Mouse (Mus musculus) olfactory bulb, adult 2 months (tissue): ENCODE results near the gene Zfp839.

Source experiments
- CTCF ChIP-seq: fragments of 200-500 bp; IDR thresholded peaks from 2 replicates; pipeline ENCODE4 v1.5.1; 2012; ENCODE audit warnings: low read depth, mild to moderate bottlenecking, low read length, moderate library complexity; ENCODE audit not compliant: insufficient read depth
- POLR2A ChIP-seq: fragments of 200-500 bp; IDR thresholded peaks from 2 replicates; pipeline ENCODE4 v1.6.1; 2012; ENCODE audit warnings: mild to moderate bottlenecking, low read depth, low read length, moderate library complexity; ENCODE audit not compliant: insufficient read depth

GRCm38 (mm10) chr12:110830293-110831024 lies 19.6 kb upstream of the Zfp839 start:
- TF ChIP-seq POLR2A (no peak), CTCF (no peak)
